Mouse (Mus musculus) forebrain, embryonic 11.5 days (tissue): ENCODE measurements around the gene Plppr1. TPM values are rescaled to one million over a fixed set of nuclear protein-coding genes. Genes with fewer than 3 reads are reported as not detected.

ENCODE experiments used
- ATAC-seq: fragments of 200-750 bp; cut with Nextera tagmentation; replicated peaks from 2 replicates; pipeline ENCODE4 v1.8.0; 2017; ENCODE audit warnings: moderate TSS enrichment; ENCODE audit not compliant: low FRiP score
- DNase-seq: peaks from one replicate; pipeline ENCODE4 v3.0.0-alpha.2; 2017; ENCODE audit warnings: low spot score
- H3K27ac ChIP-seq: fragments of 300-500 bp; sonication (generic); 2 replicates; pipeline ENCODE4 v1.5.1; 2014; ENCODE audit warnings: low read depth, low read length
- H3K27me3 ChIP-seq: fragments of 300-500 bp; sonication (generic); 2 replicates; pipeline ENCODE4 v1.6.1; 2014; ENCODE audit warnings: mild to moderate bottlenecking, low read length, mixed read lengths; ENCODE audit not compliant: control insufficient read depth, insufficient read depth
- H3K36me3 ChIP-seq: fragments of 300-500 bp; sonication (generic); 2 replicates; pipeline ENCODE4 v1.6.1; 2014; ENCODE audit warnings: mild to moderate bottlenecking, low read length, moderate library complexity, mixed read lengths; ENCODE audit not compliant: control insufficient read depth, insufficient read depth
- H3K4me1 ChIP-seq: fragments of 300-500 bp; sonication (generic); replicated peaks from 2 replicates; pipeline ENCODE4 v1.6.1; 2014; ENCODE audit warnings: low read length, mixed read lengths; ENCODE audit not compliant: control insufficient read depth, insufficient read depth
- H3K4me2 ChIP-seq: fragments of 300-500 bp; sonication (generic); 2 replicates; pipeline ENCODE4 v1.6.1; 2014; ENCODE audit warnings: low read depth, mild to moderate bottlenecking, low read length, moderate library complexity, mixed read lengths; ENCODE audit not compliant: severe bottlenecking
- H3K4me3 ChIP-seq: fragments of 300-500 bp; sonication (generic); 2 replicates; pipeline ENCODE4 v1.5.1; 2014; ENCODE audit warnings: low read depth, low read length
- H3K9ac ChIP-seq: fragments of 300-500 bp; sonication (generic); 2 replicates; pipeline ENCODE4 v1.6.1; 2014; ENCODE audit warnings: low read length
- H3K9me3 ChIP-seq: fragments of 300-500 bp; sonication (generic); 2 replicates; pipeline ENCODE4 v1.6.1; 2016; ENCODE audit warnings: low read length, mixed read lengths; ENCODE audit not compliant: control insufficient read depth
- WGBS: fragments of 180-500 bp; shearing (Covaris S2); extraction: QIAGEN DNeasy Blood & Tissue Kit; methylation state at CpG from one replicate; pipeline ENCODE4 v1.1.7; 2014; 5-methylcytosine and 5-hydroxymethylcytosine counted together
- polyA plus RNA-seq: library from polyadenylated mRNA; unstranded; fragments of >200 nt; fragmentation: Nextera tagmentation; extraction: Ambion mirVana; gene quantifications from 2 replicates; pipeline ENCODE4 v1.2.1, GENCODE M21; 2014

The Plppr1 gene
- polyA plus RNA-seq, 1 experiment from 2014 or later: 10.1 TPM

- no peak for DNase-seq
- no peak for ATAC-seq
- Histone ChIP-seq H3K27ac (no peak overlapping the region), H3K9ac (no peak overlapping the region), H3K27me3 (no peaks in the 10 kb centered on the region), H3K4me3 (no peak overlapping the region), H3K9me3 (no peaks in the 10 kb centered on the region), H3K4me1 (no peaks in the 10 kb centered on the region), H3K4me2 (no peak overlapping the region), H3K36me3 (no peaks in the 10 kb centered on the region)
- WGBS: 61% methylated on average over 1 of the region's 1 CpGs
Measured at GRCm38 (mm10) chr4:49225021-49225420, 165.9 kb downstream of the Plppr1 start.

- WGBS: 33% methylated on average over 11 of the region's 11 CpGs
- Histone ChIP-seq H3K9me3 (no peaks in the 10 kb centered on the region), H3K9ac (no peak overlapping the region), H3K4me1 (no peaks in the 10 kb centered on the region), H3K27ac (no peak overlapping the region), H3K4me2 (no peak overlapping the region), H3K4me3 (no peak overlapping the region), H3K27me3 (no peaks in the 10 kb centered on the region), H3K36me3 (no peaks in the 10 kb centered on the region)
- DNase-seq: no peak
- ATAC-seq: peak; percentile 74
Measured at GRCm38 (mm10) chr4:49232206-49233031, 173.3 kb downstream of the Plppr1 start.

GRCm38 (mm10) chr4:49233032-49233406, 173.9 kb downstream of the Plppr1 start:
- no peaks in the 10 kb centered on the region for H3K9me3 ChIP-seq
- ATAC-seq (peak; percentile 38; the same call in 1 of the 2 replicates), DNase-seq (no peak)
- H3K9ac ChIP-seq: no peak overlapping the region
- no peak overlapping the region for H3K27ac ChIP-seq
- 33% methylated on average over 3 of the region's 3 CpGs for WGBS
- H3K36me3 ChIP-seq: no peaks in the 10 kb centered on the region
- no peak overlapping the region for H3K4me3 ChIP-seq
- no peaks in the 10 kb centered on the region for H3K4me1 ChIP-seq
- H3K4me2 ChIP-seq: no peak overlapping the region
- no peaks in the 10 kb centered on the region for H3K27me3 ChIP-seq

- no peaks in the 10 kb centered on the region for H3K4me1 ChIP-seq
- no peaks in the 10 kb centered on the region for H3K36me3 ChIP-seq
- no peaks in the 10 kb centered on the region for H3K9me3 ChIP-seq
- 93% methylated on average over 4 of the region's 4 CpGs for WGBS
- H3K4me3 ChIP-seq: no peak overlapping the region
- no peak overlapping the region for H3K4me2 ChIP-seq
- DNase-seq (no peak), ATAC-seq (no peak)
- H3K27ac ChIP-seq: no peak overlapping the region
- H3K9ac ChIP-seq: no peak overlapping the region
- no peaks in the 10 kb centered on the region for H3K27me3 ChIP-seq
Measured at GRCm38 (mm10) chr4:49238111-49238510, 179.0 kb downstream of the Plppr1 start.

GRCm38 (mm10) chr4:49239451-49239850, 180.4 kb downstream of the Plppr1 start:
- 89% methylated on average over 5 of the region's 5 CpGs for WGBS
- Histone ChIP-seq H3K4me2 (no peak overlapping the region), H3K4me3 (no peak overlapping the region), H3K9me3 (no peaks in the 10 kb centered on the region), H3K9ac (no peak overlapping the region), H3K36me3 (no peaks in the 10 kb centered on the region), H3K4me1 (no peaks in the 10 kb centered on the region), H3K27me3 (no peaks in the 10 kb centered on the region), H3K27ac (no peak overlapping the region)
- ATAC-seq (no peak), DNase-seq (no peak)

GRCm38 (mm10) chr4:49244791-49245190, 185.7 kb downstream of the Plppr1 start:
- 74% methylated on average over 5 of the region's 5 CpGs for WGBS
- H3K4me2 ChIP-seq: no peak overlapping the region
- ATAC-seq (no peak), DNase-seq (no peak)
- H3K4me1 ChIP-seq: no peaks in the 10 kb centered on the region
- no peaks in the 10 kb centered on the region for H3K27me3 ChIP-seq
- H3K36me3 ChIP-seq: no peaks in the 10 kb centered on the region
- H3K9ac ChIP-seq: no peak overlapping the region
- H3K4me3 ChIP-seq: no peak overlapping the region
- no peaks in the 10 kb centered on the region for H3K9me3 ChIP-seq
- H3K27ac ChIP-seq: no peak overlapping the region

GRCm38 (mm10) chr4:49245274-49245673, 186.2 kb downstream of the Plppr1 start:
- no peaks in the 10 kb centered on the region for H3K27me3 ChIP-seq
- no peaks in the 10 kb centered on the region for H3K4me1 ChIP-seq
- no peaks in the 10 kb centered on the region for H3K9me3 ChIP-seq
- no peak overlapping the region for H3K4me3 ChIP-seq
- H3K4me2 ChIP-seq: no peak overlapping the region
- no peak overlapping the region for H3K27ac ChIP-seq
- H3K36me3 ChIP-seq: no peaks in the 10 kb centered on the region
- ATAC-seq: no peak
- WGBS: 85% methylated on average over 2 of the region's 2 CpGs
- no peak for DNase-seq
- H3K9ac ChIP-seq: no peak overlapping the region

- H3K9me3 ChIP-seq: no peaks in the 10 kb centered on the region
- H3K4me1 ChIP-seq: no peaks in the 10 kb centered on the region
- no peaks in the 10 kb centered on the region for H3K27me3 ChIP-seq
- no peak overlapping the region for H3K27ac ChIP-seq
- DNase-seq: no peak
- 7% methylated on average over 3 of the region's 3 CpGs for whole genome bisulfite sequencing
- ATAC-seq: no peak
- no peak overlapping the region for H3K9ac ChIP-seq
- no peak overlapping the region for H3K4me3 ChIP-seq
- no peak overlapping the region for H3K4me2 ChIP-seq
- no peaks in the 10 kb centered on the region for H3K36me3 ChIP-seq
Measured at GRCm38 (mm10) chr4:49251262-49251661, 192.2 kb downstream of the Plppr1 start.

- ATAC-seq (no peak), DNase-seq (no peak)
- H3K4me1 ChIP-seq: no peaks in the 10 kb centered on the region
- whole genome bisulfite sequencing: 86% methylated on average over 3 of the region's 3 CpGs
- no peak overlapping the region for H3K27ac ChIP-seq
- H3K4me3 ChIP-seq: no peak overlapping the region
- no peak overlapping the region for H3K4me2 ChIP-seq
- H3K36me3 ChIP-seq: no peaks in the 10 kb centered on the region
- H3K9me3 ChIP-seq: no peaks in the 10 kb centered on the region
- H3K9ac ChIP-seq: no peak overlapping the region
- no peaks in the 10 kb centered on the region for H3K27me3 ChIP-seq
Measured at GRCm38 (mm10) chr4:49252169-49252568, 193.1 kb downstream of the Plppr1 start.
